Mouse (Mus musculus) lung, adult 2 months (tissue): ENCODE results near the gene Pkd2l1. TPM values are rescaled to one million over a fixed set of nuclear protein-coding genes. Genes with fewer than 3 reads are reported as not detected.
"Not testable (repeated sequence)": the region's sequence is repeated elsewhere in the genome, so short reads cannot be mapped to it uniquely, and the experiment has no call there.

Source experiments
- DNase-seq: peaks from one replicate; pipeline ENCODE4 v3.0.0; 2022
- H3K4me1 ChIP-seq: fragments of 200-500 bp; 2 replicates; pipeline ENCODE4 v1.6.1; 2011; ENCODE audit warnings: low read length; ENCODE audit not compliant: control insufficient read depth, insufficient read depth
- H3K4me3 ChIP-seq: fragments of 200-500 bp; replicated peaks from 2 replicates; pipeline ENCODE3; 2011; ENCODE audit warnings: low read depth, mild to moderate bottlenecking, control low read depth, low read length; ENCODE audit errors: extremely low read depth
- CTCF ChIP-seq: fragments of 200-500 bp; IDR thresholded peaks from 2 replicates; pipeline ENCODE4 v1.5.1; 2011; ENCODE audit warnings: mild to moderate bottlenecking, low read length, control low read depth; ENCODE audit not compliant: insufficient read depth
- POLR2A ChIP-seq: fragments of 200-500 bp; IDR thresholded peaks from 2 replicates; pipeline ENCODE4 v1.6.1; 2011; ENCODE audit warnings: low read depth, mild to moderate bottlenecking, control low read depth, low read length, borderline replicate concordance; ENCODE audit errors: extremely low read depth
- WGBS: fragments of 180-500 bp; shearing (Covaris S2); methylation state at CpG from one replicate; pipeline ENCODE4 v1.1.7; 2018; 5-methylcytosine and 5-hydroxymethylcytosine counted together
- polyA plus RNA-seq: library from polyadenylated mRNA; depleted of rRNA; stranded (reverse); fragments of >200 nt; gene quantifications from 2 replicates; pipeline ENCODE4 v1.2.3, GENCODE M21; 2012

Pkd2l1 gene
- polyA plus RNA-seq, 1 experiment = 0.06 TPM

GRCm38 (mm10) chr19:44135960-44136485 lies 56.2 kb downstream of the Pkd2l1 start:
- TF ChIP-seq CTCF = no peak
- no peak for TF ChIP-seq POLR2A
- H3K4me1 ChIP-seq = peaks cover 2% of the 10 kb centered on the region
- WGBS = 29% methylated on average over 7 of the region's 7 CpGs
- no peak for DNase-seq
- no peak overlapping the region for H3K4me3 ChIP-seq

GRCm38 (mm10) chr19:44135072-44135959 lies 56.9 kb downstream of the Pkd2l1 start, which contains the start of gene Cwf19l1:
Gene Cwf19l1, minus strand, starts transcription at chr19:44135876.
- TF ChIP-seq POLR2A = peak; percentile 66; the same call in 1 of the 2 replicates
- TF ChIP-seq CTCF = no peak
- Histone ChIP-seq H3K4me1 (peaks cover 2% of the 10 kb centered on the region), H3K4me3 (peak within 1 kb of the TSS; percentile 100)
- DNase-seq = peak; percentile 81
- WGBS = 1% methylated on average over 45 of the region's 45 CpGs

- no peak for DNase-seq
- 86% methylated on average over 5 of the region's 5 CpGs for WGBS
- Histone ChIP-seq H3K4me3 (no peak overlapping the region), H3K4me1 (peaks cover 2% of the 10 kb centered on the region)
- no peak for TF ChIP-seq POLR2A
These were observed 59.3 kb downstream of the Pkd2l1 start for GRCm38 (mm10) chr19:44132917-44133316.

GRCm38 (mm10) chr19:44128560-44128959 lies 63.7 kb downstream of the Pkd2l1 start:
- TF ChIP-seq CTCF (no peak), POLR2A (no peak)
- DNase-seq = no peak
- no peaks in the 10 kb centered on the region for H3K4me1 ChIP-seq
- WGBS = 43% methylated on average over 2 of the region's 2 CpGs
- no peak overlapping the region for H3K4me3 ChIP-seq

- no peak for DNase-seq
- Histone ChIP-seq H3K4me1 (no peaks in the 10 kb centered on the region), H3K4me3 (no peak overlapping the region)
- 90% methylated on average over 10 of the region's 10 CpGs for WGBS
- TF ChIP-seq POLR2A = no peak
- TF ChIP-seq CTCF = no peak
These were observed 64.3 kb downstream of the Pkd2l1 start for GRCm38 (mm10) chr19:44127729-44128497.

- TF ChIP-seq POLR2A (no peak), CTCF (no peak)
- 96% methylated on average over 7 of the region's 7 CpGs for WGBS
- Histone ChIP-seq H3K4me1 (no peaks in the 10 kb centered on the region), H3K4me3 (no peak overlapping the region)
- DNase-seq = no peak
These were observed 71.1 kb downstream of the Pkd2l1 start for GRCm38 (mm10) chr19:44121137-44121536.

GRCm38 (mm10) chr19:44120686-44121085 lies 71.6 kb downstream of the Pkd2l1 start:
- 90% methylated on average over 9 of the region's 9 CpGs for whole genome bisulfite sequencing
- not testable (repeated sequence) for H3K4me3 ChIP-seq, H3K4me1 ChIP-seq, DNase-seq

GRCm38 (mm10) chr19:44117793-44118192 lies 74.4 kb downstream of the Pkd2l1 start:
- Histone ChIP-seq H3K4me1 (no peaks in the 10 kb centered on the region), H3K4me3 (no peak overlapping the region)
- DNase-seq = no peak
- TF ChIP-seq CTCF = no peak
- no peak for TF ChIP-seq POLR2A

GRCm38 (mm10) chr19:44111706-44112105 lies 80.5 kb downstream of the Pkd2l1 start:
- Histone ChIP-seq H3K4me1 (0 out of 2 replicates have a peak, but pooled peaks cover 2% of the 10 kb centered on the region), H3K4me3 (no peak overlapping the region)
- TF ChIP-seq POLR2A (no peak), CTCF (no peak)
- WGBS = 66% methylated on average over 7 of the region's 7 CpGs
- DNase-seq = no peak

- TF ChIP-seq POLR2A (no peak), CTCF (no peak)
- Histone ChIP-seq H3K4me3 (no peak overlapping the region), H3K4me1 (0 out of 2 replicates have a peak, but pooled peaks cover 2% of the 10 kb centered on the region)
- DNase-seq = no peak
- WGBS = 78% methylated on average over 9 of the region's 9 CpGs
These were observed 81.9 kb downstream of the Pkd2l1 start for GRCm38 (mm10) chr19:44110356-44110755.
